Mouse (Mus musculus) cortical plate, adult 2 months (tissue): Measurements from ENCODE around the gene Alas2.

Experiments
- CTCF ChIP-seq: fragments of 200-500 bp; IDR thresholded peaks from 2 replicates; pipeline ENCODE4 v1.5.1; 2011; ENCODE audit warnings: mild to moderate bottlenecking, control low read depth, low read length; ENCODE audit not compliant: insufficient read depth; ENCODE audit errors: extremely low read depth
- POLR2A ChIP-seq: fragments of 200-500 bp; IDR thresholded peaks from 2 replicates; pipeline ENCODE4 v1.6.1; 2011; ENCODE audit warnings: mild to moderate bottlenecking, low read length, control low read depth; ENCODE audit not compliant: insufficient read depth; ENCODE audit errors: extremely low read depth

DNA sequence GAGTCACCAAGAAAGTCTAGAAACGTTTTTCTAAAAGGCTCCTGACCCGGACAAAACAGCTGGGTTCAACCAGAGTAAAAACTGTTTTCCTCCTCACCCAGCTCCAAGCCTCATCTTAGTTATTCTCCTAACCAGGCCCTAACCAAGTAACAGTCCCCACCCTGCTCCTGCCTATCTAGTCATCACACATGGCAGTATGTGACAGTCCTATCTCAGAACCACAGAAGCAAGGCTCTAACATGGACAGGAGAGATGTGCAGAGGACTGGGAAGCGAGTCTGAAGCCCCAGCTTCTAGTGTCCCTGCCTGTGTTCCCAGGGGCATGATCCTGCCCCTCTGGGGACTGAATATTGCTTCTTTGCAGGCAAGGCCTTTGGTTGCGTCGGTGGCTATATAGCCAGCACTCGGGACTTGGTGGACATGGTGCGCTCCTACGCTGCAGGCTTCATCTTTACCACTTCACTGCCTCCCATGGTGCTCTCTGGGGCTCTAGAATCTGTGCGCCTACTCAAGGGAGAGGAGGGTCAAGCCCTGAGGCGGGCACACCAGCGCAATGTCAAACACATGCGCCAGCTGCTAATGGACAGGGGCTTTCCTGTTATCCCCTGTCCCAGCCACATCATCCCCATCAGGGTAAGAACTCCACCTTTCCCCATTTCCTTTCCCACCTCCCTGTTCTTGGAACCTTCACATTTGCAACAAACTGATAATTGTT, 17.6 kb downstream of the Alas2 start:
- TF ChIP-seq POLR2A (no peak), CTCF (no peak)
